Mouse (Mus musculus): ENCODE measurements around the gene Vps8.

Vps8 gene

GRCm38 (mm10) chr16:21422645-21423545 lies at the start of gene Vps8:
Gene Vps8, plus strand, starts transcription at chr16:21423118.
- DNase-seq, result peak; percentile 99

- DNase-seq, result no peak
Observed at GRCm38 (mm10) chr16:21373316-21373960, 49.5 kb upstream of the Vps8 start.

GRCm38 (mm10) chr16:21374067-21374466 lies 48.9 kb upstream of the Vps8 start:
- no peak for DNase-seq

- DNase-seq, result peak; percentile 79
Observed at GRCm38 (mm10) chr16:21375147-21375546, 47.8 kb upstream of the Vps8 start.

- DNase-seq, result no peak
Observed at GRCm38 (mm10) chr16:21376316-21376715, 46.6 kb upstream of the Vps8 start.

GRCm38 (mm10) chr16:21376949-21377604 lies 45.8 kb upstream of the Vps8 start:
- DNase-seq, result no peak

- DNase-seq, result no peak
Observed at GRCm38 (mm10) chr16:21377605-21377968, 45.3 kb upstream of the Vps8 start.

- no peak for DNase-seq
Observed at GRCm38 (mm10) chr16:21381469-21381868, 41.4 kb upstream of the Vps8 start.

- peak; percentile 93 for DNase-seq
Observed at GRCm38 (mm10) chr16:21382152-21382911, 40.6 kb upstream of the Vps8 start.

- DNase-seq, result no peak
Observed at GRCm38 (mm10) chr16:21385926-21386881, 36.7 kb upstream of the Vps8 start.

- peak; percentile 95 for DNase-seq
Observed at GRCm38 (mm10) chr16:21389316-21389715, 33.6 kb upstream of the Vps8 start.

- DNase-seq, result no peak
Observed at GRCm38 (mm10) chr16:21390744-21391143, 32.2 kb upstream of the Vps8 start.

- no peak for DNase-seq
Observed at GRCm38 (mm10) chr16:21392099-21392498, 30.8 kb upstream of the Vps8 start.

GRCm38 (mm10) chr16:21392517-21393112 lies 30.3 kb upstream of the Vps8 start:
- DNase-seq, result peak; percentile 97

GRCm38 (mm10) chr16:21395546-21395945 lies 27.4 kb upstream of the Vps8 start:
- no peak for DNase-seq

GRCm38 (mm10) chr16:21397681-21398080 lies 25.2 kb upstream of the Vps8 start:
- no peak for DNase-seq

- DNase-seq, result peak; percentile 89
Observed at GRCm38 (mm10) chr16:21398345-21399051, 24.4 kb upstream of the Vps8 start.

GRCm38 (mm10) chr16:21399942-21400341 lies 23.0 kb upstream of the Vps8 start:
- peak; percentile 88 for DNase-seq

- peak; percentile 92 for DNase-seq
Observed at GRCm38 (mm10) chr16:21402068-21402467, 20.9 kb upstream of the Vps8 start.

GRCm38 (mm10) chr16:21403402-21403801 lies 19.5 kb upstream of the Vps8 start:
- no peak for DNase-seq

GRCm38 (mm10) chr16:21404631-21405030 lies 18.3 kb upstream of the Vps8 start:
- DNase-seq, result no peak

Data from heart, adult 11 months (tissue).